Mouse (Mus musculus) adrenal gland (tissue): ENCODE measurements at regions not wholly inside any gene's neighbourhood (a gene's known extent, or its start where the extent isn't known, plus 50 kb on each side); places are given as distances from the start of the nearest gene placed in this dataset.

Experiments used
- intact Hi-C: fragments of 180-260 bp; cut with DNase I; formaldehyde crosslinking; loops from one replicate; pipeline ENCODE4 v1.15.1; 2025

DNA sequence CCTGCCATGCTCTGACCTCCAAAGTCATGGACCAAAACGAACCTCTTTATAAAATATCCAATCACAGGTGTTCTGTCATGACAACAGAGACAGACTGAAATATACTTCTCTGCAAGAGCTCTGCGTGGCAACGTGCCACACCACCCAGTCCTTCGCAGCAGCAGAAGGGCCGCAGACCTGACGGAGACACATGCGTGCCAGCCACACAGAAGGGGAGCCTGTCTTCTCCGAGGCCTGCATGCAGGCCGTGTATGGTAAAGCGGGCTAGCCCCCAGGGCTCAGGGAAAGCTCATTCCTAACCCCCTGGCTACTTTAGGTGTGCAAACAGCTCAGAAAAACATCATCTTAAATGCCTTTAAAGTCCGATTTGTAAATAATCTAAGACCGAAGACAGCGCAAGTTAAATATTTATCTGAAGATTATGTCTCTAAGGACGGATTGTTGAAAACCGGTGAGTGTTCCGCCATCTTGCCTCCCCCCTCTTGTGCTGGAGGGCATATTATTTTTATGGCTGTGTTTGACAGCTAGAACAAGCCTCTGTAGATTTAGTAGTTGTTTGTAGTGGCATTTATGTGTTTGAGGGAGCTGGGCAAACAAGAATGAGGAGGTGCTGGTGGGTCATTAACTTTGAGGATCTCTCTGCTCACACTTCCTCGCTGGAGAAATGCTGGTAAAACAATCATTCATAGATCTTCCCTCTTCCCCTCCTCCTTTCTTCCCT lies 143.7 kb upstream of the Tut7 start:
- intact Hi-C loops, result no loop called here

DNA sequence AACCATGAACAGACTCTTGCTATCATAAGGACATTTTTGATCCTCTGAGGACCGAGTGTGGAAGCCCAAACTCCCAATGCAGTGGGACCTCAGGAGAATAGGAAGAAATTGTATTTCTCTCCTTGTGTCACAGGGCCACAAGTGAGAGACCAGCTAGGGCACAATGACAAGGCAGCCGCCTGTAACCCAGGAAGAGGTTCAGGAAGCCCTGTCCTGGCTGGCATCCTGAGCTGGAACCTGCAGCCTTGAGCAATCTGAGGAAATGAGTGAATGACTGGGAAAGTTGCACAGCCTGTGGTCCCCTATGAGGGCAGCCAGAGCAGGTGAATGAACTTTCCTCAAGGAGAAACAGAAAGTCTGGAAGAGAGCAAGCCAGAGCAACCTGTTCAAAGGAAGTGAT lies 142.0 kb upstream of the Tut7 start:
- intact Hi-C loops, result no loop called here

DNA sequence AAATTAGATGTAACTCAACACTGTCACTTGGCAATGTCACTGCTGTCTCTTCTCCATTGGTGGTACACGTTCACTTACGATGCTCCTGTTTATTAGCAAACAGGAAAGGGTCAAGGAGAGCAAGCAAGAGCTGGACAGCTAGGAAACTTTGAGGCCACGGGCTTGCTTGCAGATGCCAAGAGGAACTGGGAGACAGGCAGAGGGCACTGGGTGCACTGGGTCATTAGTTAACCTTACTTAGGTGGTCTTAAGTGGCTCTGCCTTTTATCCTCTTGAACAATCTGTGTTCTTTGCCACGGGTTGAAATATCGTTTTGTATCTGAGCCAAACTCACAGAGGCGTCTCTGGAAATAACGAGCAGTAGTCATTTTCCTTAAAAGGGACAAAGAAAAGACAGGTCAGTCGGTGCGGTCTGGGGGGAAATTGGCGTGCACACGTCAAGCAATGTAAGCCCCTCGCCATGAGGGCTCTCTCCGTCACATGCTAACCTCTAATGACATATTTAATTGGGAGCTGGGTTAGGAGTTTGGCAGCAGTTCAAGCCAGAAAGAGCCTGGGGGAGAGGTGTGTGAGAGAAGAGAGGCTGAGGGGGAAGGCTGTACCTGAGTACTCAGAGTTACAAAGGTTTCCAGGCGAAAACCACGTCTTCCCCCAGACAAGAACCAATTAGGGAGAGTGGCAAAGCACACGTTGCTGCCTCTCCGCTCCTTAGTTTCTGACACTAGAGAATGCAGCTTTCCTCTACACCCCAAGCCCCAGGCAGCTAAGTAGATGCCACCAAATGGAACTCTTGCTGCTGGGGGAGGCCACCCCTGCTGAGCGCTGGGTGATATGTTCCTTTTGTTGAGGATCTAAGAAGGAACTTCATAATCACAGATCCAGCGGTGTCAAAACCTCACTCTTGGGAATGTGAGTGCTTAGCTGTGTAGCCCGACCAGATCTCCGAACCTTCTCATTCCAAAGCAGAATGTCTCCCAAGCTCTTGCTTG lies 140.0 kb upstream of the Tut7 start:
- intact Hi-C loops, result no loop called here

DNA sequence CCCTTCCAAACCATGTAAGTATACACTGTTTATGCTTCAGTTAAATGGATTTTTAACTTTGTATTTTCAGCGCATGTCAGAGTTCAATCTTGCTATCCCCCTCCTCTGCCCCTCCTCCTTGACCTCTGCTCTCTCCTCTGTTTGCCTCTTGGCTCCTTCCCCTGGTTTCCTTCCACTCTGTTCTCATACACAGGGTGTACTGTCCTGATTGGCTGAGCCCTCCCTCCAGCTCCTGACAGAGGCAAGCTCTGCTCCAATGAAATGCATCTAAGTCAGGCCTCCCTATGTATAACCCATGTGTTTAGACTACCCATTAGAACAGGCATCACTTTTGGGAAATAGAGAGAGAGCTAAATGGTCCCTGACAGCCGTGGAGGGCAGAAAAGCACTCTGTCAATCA lies 133.5 kb upstream of the Tut7 start:
- intact Hi-C loops, result loop anchor here (10.0 kb wide), 1 partner anchor 102 kb away; no protein-coding TSS in a partner anchor

DNA sequence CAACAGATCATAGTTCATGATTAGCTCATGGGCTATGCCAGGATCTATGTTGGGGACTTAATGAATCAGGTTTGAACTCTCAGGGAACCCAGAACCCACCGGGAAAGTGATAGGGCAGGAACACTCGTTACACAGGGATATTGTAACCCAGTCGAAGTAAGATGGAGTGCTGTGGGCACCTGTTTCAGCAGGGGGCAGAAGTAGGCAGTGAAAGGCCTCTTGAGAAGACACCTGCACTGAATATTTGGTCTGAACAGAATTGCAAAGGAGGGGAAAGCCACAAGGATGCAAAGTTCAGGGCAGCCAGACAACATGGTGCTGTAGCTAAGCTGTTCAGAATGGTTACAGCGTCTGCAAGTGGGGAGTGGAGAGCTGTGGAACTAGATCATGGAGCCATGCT lies 129.9 kb upstream of the Tut7 start:
- intact Hi-C loops, result loop anchor here (10.0 kb wide), 1 partner anchor 98 kb away; no protein-coding TSS in a partner anchor

DNA sequence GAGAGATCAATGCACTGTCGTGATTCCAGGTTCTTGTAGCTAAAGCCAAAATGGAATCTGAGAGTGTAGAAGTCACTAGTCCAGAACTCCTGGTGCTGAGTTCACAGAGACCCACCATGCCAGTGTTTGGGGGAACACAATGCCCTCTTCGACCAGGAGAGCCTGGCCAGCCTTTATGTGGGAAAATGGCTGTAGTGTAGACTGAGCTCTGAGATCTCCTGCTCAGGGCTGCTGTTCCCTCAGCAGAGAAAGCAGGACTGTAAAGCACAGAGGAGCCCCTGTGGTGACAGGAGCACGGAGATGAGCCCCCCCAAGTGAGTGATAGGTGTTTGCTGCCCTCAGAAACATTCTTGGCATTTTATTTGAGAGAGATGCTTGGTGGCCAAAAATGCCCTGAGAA lies 129.2 kb upstream of the Tut7 start:
- intact Hi-C loops, result loop anchor here (10.0 kb wide), 1 partner anchor 97 kb away; no protein-coding TSS in a partner anchor

DNA sequence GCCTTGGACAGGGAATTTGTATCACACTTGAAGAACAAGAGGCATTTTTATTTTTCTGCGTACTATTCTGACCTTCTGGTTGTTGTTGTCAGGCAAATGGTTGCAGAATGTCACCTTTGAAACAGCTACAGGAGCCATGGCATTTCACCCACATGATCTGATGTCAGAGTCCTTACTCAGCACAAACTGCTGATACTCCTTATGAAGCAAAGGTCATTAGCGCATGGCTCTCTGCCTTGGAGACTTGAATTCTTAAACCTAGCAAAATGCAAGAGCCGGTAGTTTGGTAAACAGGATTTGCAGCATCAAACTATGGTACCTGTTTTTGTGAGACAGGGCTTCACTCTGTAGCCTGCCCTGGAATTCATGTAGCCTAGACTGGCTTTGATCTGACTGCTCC lies 127.3 kb upstream of the Tut7 start:
- intact Hi-C loops, result loop anchor here (10.0 kb wide), 1 partner anchor 95 kb away; no protein-coding TSS in a partner anchor

DNA sequence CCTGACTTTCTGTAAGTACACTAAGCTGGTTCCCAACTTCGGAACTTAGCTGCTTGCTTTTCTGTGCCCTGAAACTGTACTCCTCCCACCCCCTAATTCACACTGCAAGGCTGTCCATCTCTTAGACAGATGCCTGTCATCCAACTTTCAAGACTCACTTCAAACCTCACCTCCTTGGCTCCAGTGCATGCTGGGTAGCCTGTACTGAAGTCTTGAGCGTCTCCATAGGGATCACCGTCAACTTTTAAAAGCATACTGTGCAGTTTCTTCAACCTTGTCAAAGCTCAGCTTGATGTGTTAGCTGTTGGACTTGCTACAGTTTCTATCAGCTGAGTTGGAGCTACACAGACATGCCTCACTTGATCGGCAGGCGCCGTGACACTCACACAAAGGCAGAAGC lies 126.5 kb upstream of the Tut7 start:
- intact Hi-C loops, result no loop called here

DNA sequence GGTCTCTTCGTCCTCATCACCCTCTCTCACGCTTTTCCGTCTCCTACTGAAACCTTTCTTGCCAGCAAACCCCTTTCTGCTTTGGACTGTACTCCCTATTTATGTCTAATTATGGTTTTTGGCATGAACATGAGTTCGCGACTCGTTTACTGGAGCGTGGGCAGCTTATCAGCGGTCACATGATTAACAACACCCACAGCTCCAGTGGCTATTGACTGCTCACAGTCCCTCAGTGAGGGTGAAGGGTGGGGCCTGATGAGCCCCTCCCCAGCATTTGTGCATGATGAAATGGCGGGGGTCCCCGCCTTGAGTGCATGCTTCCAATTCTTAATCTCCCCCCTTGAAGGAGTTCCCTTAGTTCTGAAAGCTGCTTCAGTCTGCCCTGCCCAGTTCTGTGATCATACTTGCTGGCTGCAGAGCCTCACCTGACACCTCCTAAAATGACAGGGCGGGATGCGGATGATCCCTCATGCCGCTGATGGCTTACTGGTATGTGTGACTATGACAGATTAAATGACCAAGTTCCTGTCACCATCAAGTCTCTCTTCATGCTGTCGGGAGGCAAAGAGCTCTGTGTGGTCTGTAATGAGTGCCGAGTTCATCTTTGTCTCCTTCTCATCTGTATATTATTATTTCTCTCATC lies 125.7 kb upstream of the Tut7 start:
- intact Hi-C loops, result no loop called here

DNA sequence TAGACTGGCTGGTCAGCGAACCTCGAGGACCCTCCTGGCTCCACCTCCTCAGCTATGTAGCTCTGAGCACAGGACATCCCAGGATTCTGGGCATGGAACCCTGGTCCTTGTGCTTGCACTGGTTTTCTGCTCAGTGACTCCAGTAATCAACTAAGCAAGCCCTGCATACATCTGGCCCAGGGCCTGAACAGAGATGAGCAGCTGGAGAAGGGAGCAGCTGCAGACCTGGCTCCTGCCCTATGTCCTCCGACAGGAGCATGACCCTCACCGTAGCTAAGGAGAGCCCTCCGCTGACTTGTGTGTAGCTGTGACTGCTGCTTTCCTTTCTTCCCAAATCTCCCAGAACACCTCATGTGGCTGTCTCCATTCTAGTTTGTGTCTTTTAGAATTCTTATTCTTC lies 124.5 kb upstream of the Tut7 start:
- intact Hi-C loops, result no loop called here

DNA sequence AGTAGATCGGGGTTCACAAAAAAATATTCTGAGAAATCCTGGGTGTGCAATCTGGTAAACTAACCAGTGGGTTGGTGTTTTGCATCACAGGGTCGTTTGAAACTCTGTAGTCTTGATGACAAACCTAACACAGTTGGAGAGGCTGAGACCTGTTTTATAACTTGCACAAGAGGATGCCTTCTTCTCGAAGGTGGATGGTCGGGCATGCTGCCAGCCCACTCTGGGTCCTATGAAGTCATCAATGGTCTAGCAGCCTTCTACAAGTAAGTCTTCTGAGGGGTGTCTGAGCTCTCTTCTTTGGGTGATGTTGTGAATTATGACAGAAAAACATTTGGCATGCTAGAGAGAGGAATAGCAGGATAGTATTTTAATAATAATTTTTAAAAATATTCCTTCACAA lies 123.6 kb upstream of the Tut7 start:
- intact Hi-C loops, result no loop called here

DNA sequence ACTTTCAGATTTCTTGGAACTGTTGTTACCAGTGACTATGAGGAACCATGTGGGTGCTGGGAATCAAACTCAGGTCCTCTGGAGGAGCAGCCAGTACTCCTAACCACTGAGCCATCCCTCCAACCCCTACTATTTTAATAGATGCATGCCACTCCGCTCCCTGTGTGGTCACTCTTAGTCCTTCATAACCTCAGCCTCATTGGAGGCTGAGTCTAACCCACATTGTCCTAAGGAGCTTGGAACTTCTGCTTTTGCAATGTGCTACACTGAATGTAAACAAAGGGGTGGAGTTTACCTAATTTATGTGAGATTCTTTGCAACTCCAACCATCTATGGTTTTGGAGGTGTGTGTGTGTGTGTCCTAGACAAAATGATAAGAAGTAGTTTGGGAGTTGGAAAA lies 122.7 kb upstream of the Tut7 start:
- intact Hi-C loops, result no loop called here

DNA sequence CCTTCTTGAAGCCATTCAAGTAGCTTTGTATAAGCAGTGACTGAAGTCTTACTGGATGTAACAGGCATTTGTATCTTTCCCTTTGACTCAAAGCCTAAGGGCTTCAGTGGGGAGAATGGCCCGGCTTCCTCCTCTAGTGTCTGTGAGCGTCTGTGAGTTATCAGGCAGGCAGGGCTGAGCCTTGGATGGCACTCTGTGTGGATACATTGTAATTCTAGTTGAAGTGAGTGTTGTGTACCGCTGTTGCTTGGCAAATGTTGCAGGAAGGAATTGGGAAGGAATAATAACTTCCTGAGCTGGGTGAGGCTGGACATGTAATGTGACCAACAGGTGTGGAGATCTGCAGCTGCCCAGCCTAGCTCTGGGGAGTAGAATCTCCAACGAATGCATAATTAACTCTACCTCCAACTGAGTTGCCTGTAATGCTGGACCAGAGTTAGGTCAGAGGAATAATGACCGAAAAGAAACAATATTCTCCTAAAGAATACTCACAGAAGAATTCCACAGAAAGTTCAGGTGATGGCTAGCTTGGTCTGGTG lies 120.7 kb upstream of the Tut7 start:
- intact Hi-C loops, result no loop called here

DNA sequence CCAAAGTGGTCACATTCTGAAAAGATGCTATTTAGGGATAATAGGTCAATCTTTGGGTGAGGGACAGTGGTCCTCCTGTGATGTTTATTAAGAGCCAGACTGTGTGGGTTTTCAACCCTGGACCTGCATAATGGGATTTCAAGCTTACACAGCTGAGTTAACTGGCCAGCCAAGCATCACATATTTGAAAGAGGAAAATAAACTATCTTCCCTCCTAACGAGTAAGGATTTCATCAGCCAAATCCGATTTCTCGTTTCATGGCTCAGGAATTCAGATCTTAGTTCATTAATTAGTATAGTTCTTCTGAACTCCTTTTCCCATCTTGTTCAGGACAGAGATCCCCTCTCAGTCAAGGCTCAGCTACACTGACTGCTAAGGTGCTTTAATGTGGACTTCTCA lies 120.1 kb upstream of the Tut7 start:
- intact Hi-C loops, result no loop called here

DNA sequence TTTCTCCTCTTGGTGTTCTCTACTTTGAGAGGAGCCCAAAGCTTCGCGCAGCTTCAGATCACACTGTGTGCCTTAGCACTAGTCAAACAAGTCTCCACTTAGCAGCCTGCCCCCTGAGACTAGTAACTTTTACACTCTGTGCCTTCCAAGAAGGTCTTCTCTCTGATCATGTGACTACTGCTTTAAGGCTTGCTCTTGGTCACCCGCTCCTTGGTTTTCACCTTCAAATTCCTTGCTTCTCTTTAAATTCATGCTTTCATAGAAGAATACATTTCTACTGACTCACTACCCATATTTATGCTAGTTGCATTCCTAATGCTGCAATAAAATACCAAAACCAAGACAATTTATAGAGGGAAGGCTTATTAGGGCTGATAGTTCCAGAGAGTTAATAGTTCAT lies 118.6 kb upstream of the Tut7 start:
- intact Hi-C loops, result no loop called here

DNA sequence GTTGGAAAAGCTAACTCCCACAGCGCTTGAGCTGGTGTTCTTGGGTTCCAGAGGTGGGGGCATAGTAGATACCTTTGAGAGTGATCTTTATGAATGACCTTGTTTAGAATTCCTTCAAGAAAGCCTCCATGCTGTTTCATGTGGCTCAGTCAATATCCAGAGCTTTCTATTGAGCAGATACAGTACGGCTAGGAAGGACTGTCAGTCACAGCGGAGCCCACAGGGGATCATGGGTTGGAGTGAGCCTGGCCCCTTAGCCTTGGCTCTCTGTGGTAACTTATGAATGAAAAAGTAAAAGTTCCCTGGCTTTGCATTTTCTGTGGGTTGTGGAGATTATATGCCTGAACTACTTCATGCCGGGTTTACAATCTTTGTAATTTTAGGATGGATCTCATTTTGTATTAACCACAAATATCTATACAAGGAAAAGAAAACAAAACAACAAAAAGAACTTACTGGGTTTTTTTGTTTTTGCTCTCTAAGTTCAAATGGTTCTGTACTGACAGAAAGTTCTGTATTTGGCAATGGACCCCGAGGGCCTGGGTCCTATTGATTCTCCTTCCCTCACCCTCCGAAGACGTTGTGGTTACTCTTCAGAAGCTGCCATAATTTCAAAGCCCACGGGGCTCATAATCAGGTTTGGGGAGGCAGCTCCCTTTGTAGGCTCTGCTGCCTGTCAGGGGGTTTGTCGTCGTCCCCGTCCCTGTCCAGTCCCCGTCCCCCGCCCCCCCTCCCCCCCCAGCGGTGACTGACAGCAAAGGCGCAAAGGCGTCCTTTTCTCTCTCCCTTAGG lies 117.7 kb upstream of the Tut7 start:
- intact Hi-C loops, result no loop called here

DNA sequence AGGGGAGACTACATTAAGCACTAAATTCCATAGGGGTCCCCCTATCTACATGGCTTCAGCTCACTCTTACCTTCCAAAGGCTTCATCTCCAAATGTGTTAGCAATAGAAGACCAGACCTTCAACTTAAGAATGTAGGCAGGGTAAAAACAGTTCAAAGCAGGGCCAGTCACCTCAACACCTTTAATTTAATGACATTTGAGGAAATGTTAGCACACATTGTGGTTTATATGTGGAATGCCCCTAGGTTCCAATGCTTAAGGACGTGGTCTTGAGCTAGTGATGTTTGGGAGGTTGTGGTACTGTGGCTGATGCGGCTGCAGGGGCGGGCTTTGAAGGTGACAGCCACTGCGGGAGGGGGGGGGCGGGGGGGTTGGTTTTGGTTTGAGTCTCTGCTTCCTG lies 116.9 kb upstream of the Tut7 start:
- intact Hi-C loops, result no loop called here

DNA sequence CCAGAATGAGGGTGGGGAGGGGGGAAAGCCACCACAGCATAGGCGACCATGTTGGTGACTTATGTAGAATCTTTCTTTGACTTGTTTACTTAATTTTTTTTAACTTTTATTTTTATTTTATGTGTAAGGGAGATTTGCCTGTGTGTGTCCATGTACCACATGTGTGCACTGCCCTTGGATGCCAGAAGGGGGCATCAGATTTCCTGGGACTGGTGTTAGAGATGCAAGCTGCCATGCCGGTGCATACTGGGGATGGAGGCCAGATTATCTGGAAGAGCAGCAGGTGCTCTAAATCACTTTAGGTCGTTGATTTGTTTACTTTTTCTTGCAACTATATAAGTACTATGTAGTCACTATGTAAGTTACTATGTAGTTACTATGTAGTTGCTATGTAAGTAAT lies 114.2 kb upstream of the Tut7 start:
- intact Hi-C loops, result no loop called here

DNA sequence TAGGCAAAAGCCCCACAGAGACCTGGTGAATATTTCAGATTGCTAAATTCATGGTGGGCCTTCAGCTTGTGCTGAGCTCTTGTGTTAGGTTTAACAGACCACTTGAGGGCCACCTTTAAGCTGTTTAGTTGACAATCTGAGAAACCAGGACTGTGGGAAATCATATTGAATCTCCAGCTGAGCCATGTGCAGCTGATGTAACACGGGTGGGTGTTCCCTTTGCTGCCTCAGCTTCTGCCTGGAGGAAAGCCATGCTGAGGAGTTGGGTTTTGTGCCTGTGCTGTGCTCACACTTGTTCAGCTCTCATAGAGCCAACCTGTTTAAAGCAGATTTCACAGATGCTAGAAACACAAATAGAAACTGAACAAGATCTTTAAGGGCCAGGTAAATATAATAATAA lies 111.6 kb upstream of the Tut7 start:
- intact Hi-C loops, result no loop called here

DNA sequence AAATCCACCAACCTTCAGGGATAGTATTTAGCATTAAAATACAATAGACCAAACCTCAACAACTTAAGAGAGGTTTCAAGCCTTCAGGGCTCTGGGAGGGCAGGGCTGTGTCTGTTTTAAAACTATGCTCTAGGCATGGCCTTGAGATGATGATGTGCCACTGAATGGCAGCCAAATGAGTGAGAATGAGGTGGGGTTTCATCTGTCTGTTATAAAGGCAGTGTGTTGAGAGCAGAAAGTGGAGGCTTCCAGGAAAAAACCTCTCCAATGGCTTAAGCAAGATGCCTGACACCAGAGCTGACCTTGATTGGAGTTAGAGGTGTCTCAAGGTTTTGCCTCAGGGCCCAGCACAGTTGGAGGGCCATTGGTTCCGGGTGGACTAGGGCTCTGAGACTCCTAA lies 111.1 kb upstream of the Tut7 start:
- intact Hi-C loops, result no loop called here
